In genomic region chr11:100816801-100817200, GRCm38 (mm10) we compare ENCODE assay signal across 16 mouse cellular contexts. TPM values are rescaled to one million over a fixed set of nuclear protein-coding genes. Genes with fewer than 3 reads are reported as not detected.
DNase-seq lines count a peak whose midpoint lies in the region; ATAC-seq and TF ChIP-seq lines count a peak whose summit lies in the region.
"Had no signal": no experiment of that assay in that cellular context is flagged by ENCODE, and none has a peak within 500 bp of the region (broad histone marks: within the 10 kb centered on the region; RNA-seq: fewer than 3 reads in every experiment).

No protein-coding gene starts in this region.

- H3K4me1 ChIP-seq in lung, embryonic 14.5 days (ENCODE audit: insufficient read depth) = peaks cover 12% of the 10 kb centered on the region
- peaks cover 75% of the 10 kb centered on the region for H3K4me1 ChIP-seq in liver, embryonic 13.5 days (replicated peaks)
- H3K4me1 ChIP-seq: midbrain, embryonic 15.5 days had no signal

- H3K36me3 ChIP-seq in lung, embryonic 14.5 days (ENCODE audit: insufficient read depth) = no peaks in the 10 kb centered on the region
- peaks cover 7% of the 10 kb centered on the region for H3K36me3 ChIP-seq in liver, embryonic 13.5 days
- H3K36me3 ChIP-seq: midbrain, embryonic 15.5 days had no signal

- 0 out of 2 replicates have a peak, but pooled peaks have one; percentile 28 for ATAC-seq in lung, embryonic 14.5 days (ENCODE audit: insufficient read depth)
- ATAC-seq in liver, embryonic 13.5 days (ENCODE audit: low read depth) = no peak
- ATAC-seq: midbrain, embryonic 15.5 days had no signal

- no peak for TF ChIP-seq CTCF in gastrocnemius, adult 2 months (IDR thresholded peaks at IDR 0.05)
- no peak for TF ChIP-seq CTCF in lung, embryonic 14.5 days (IDR thresholded peaks at IDR 0.05; ENCODE audit: low read depth)

- no peak for DNase-seq in gastrocnemius, adult 2 months
- no peak for DNase-seq in gastrocnemius, adult 8-10 months (ENCODE audit: low spot score in 2 of 2)
- peak; percentile 71 for DNase-seq in lung, embryonic 14.5 days
- no peak for DNase-seq in lung, adult 18-20 months
- DNase-seq in cerebellum, adult 8-10 months = peak; percentile 70
- no peak for DNase-seq in liver, embryonic 13.5 days
- no peak for DNase-seq in left cerebral cortex, postnatal 36 days (ENCODE audit: low spot score in 2 of 2)
- no peak for DNase-seq in urinary bladder, postnatal 25 days (ENCODE audit: low spot score)
- DNase-seq: heart, postnatal 36 days had no signal

- 27% methylated on average over 4 of the region's 4 CpGs for WGBS in lung, embryonic 14.5 days
- 67% methylated on average over 4 of the region's 4 CpGs for WGBS in liver, embryonic 13.5 days (ENCODE audit: insufficient replicate concordance)

- intact Hi-C loops in gastrocnemius, adult 2 months (cut with DNase I) = no loop called here
- intact Hi-C loops in left cerebral cortex, postnatal 36 days (cut with DNase I) = no loop called here

- no peaks in the 10 kb centered on the region for H3K9me3 ChIP-seq in lung, embryonic 14.5 days (ENCODE audit: low read depth, low read length)
- H3K9me3 ChIP-seq in liver, embryonic 13.5 days (replicated peaks) = no peaks in the 10 kb centered on the region
- H3K9me3 ChIP-seq: midbrain, embryonic 15.5 days had no signal

- H3K4me3 ChIP-seq in gastrocnemius, adult 2 months = peak overlapping the region; percentile 70
- no peak overlapping the region for H3K4me3 ChIP-seq in lung, embryonic 14.5 days (ENCODE audit: low read depth, low read length)
- H3K4me3 ChIP-seq in liver, embryonic 13.5 days (replicated peaks) = no peak overlapping the region
- H3K4me3 ChIP-seq: midbrain, embryonic 15.5 days had no signal

- H3K9ac ChIP-seq in lung, embryonic 14.5 days = no peak overlapping the region
- H3K9ac ChIP-seq in liver, embryonic 13.5 days = no peak overlapping the region
- H3K9ac ChIP-seq: midbrain, embryonic 15.5 days had no signal

- peak overlapping the region; percentile 95 for H3K27ac ChIP-seq in gastrocnemius, adult 2 months
- H3K27ac ChIP-seq in lung, embryonic 14.5 days (ENCODE audit: low read depth) = no peak overlapping the region
- peak overlapping the region; percentile 30 for H3K27ac ChIP-seq in liver, embryonic 13.5 days
- H3K27ac ChIP-seq: midbrain, embryonic 15.5 days; stomach, postnatal 0 days had no signal

- no peaks in the 10 kb centered on the region for H3K27me3 ChIP-seq in lung, embryonic 14.5 days (ENCODE audit: insufficient read depth, low read length)
- H3K27me3 ChIP-seq in liver, embryonic 13.5 days = no peaks in the 10 kb centered on the region
- H3K27me3 ChIP-seq: midbrain, embryonic 15.5 days had no signal

- H3K4me2 ChIP-seq in lung, embryonic 14.5 days = no peak overlapping the region
- H3K4me2 ChIP-seq in liver, embryonic 13.5 days = no peak overlapping the region
- H3K4me2 ChIP-seq: midbrain, embryonic 15.5 days had no signal

RNA-seq across cellular contexts. Expression of gene Stat5b, which starts 33.7 kb away (rescaled TPM):
- 100 to 1,000 TPM; 139 to 145 TPM for total RNA-seq in gastrocnemius, adult 2 months (2021)
- total RNA-seq in gastrocnemius, adult 8-10 months (2022) = 100 to 1,000 TPM; 136 to 186 (median 155) TPM
- 26.6 and 27.9 TPM in 2 replicates for polyA plus RNA-seq in lung, embryonic 14.5 days (2014; fragmentation: Nextera tagmentation; extraction: Ambion mirVana)
- polyA plus RNA-seq in liver, embryonic 13.5 days (2015; fragmentation: Nextera tagmentation; extraction: Ambion mirVana) = 21.1 and 23.8 TPM in 2 replicates
- 10 to 100 TPM; 22.3 to 23.1 TPM for total RNA-seq in left cerebral cortex, postnatal 36 days (2021)

RNA-seq across cellular contexts. Expression of gene Stat5a, which starts 42.4 kb away (rescaled TPM):
- 10 to 100 TPM; 11.7 to 15.8 TPM for total RNA-seq in gastrocnemius, adult 2 months (2021)
- total RNA-seq in gastrocnemius, adult 8-10 months (2022) = 10 to 100 TPM; 10.9 to 16.8 (median 11.0) TPM
- 5.4 and 5.8 TPM in 2 replicates for polyA plus RNA-seq in lung, embryonic 14.5 days (2014; fragmentation: Nextera tagmentation; extraction: Ambion mirVana)
- polyA plus RNA-seq in liver, embryonic 13.5 days (2015; fragmentation: Nextera tagmentation; extraction: Ambion mirVana) = 11.1 and 14.6 TPM in 2 replicates
- total RNA-seq in left cerebral cortex, postnatal 36 days (2021) = 1 to 10 TPM; 1.3 to 1.4 TPM

RNA-seq across cellular contexts. Expression of gene Ghdc, which starts 46.0 kb away (rescaled TPM):
- 1 to 10 TPM; 4.3 to 6.9 TPM for total RNA-seq in gastrocnemius, adult 2 months (2021)
- total RNA-seq in gastrocnemius, adult 8-10 months (2022) = 1 to 10 TPM; 4.3 to 8.2 (median 5.7) TPM
- 2.3 and 2.9 TPM in 2 replicates for polyA plus RNA-seq in lung, embryonic 14.5 days (2014; fragmentation: Nextera tagmentation; extraction: Ambion mirVana)
- polyA plus RNA-seq in liver, embryonic 13.5 days (2015; fragmentation: Nextera tagmentation; extraction: Ambion mirVana) = 1.4 and 2.4 TPM in 2 replicates
- total RNA-seq in left cerebral cortex, postnatal 36 days (2021) = 1 to 10 TPM; 6.6 to 8.0 TPM

RNA-seq across cellular contexts. Expression of gene Hcrt, which starts 54.1 kb away (rescaled TPM):
- not detected for total RNA-seq in gastrocnemius, adult 2 months (2021)
- not detected for total RNA-seq in gastrocnemius, adult 8-10 months (2022)
- polyA plus RNA-seq in lung, embryonic 14.5 days (2014; fragmentation: Nextera tagmentation; extraction: Ambion mirVana) = not detected in 2 replicates
- not detected in 2 replicates for polyA plus RNA-seq in liver, embryonic 13.5 days (2015; fragmentation: Nextera tagmentation; extraction: Ambion mirVana)
- total RNA-seq in left cerebral cortex, postnatal 36 days (2021) = under 1 TPM; 0.59 to 0.77 TPM
- total RNA-seq: gastrocnemius, postnatal 4 days; heart, postnatal 36 days; left cerebral cortex, adult 18-20 months; neutrophil, adult 5-6 weeks had no signal
- polyA plus RNA-seq: intestine, embryonic 14.5 days; stomach, postnatal 0 days; urinary bladder, adult 2 months had no signal

RNA-seq across cellular contexts. Expression of gene Kcnh4, which starts 57.1 kb away (rescaled TPM):
- not detected for total RNA-seq in gastrocnemius, adult 2 months (2021)
- total RNA-seq in gastrocnemius, adult 8-10 months (2022) = not detected
- not detected in 2 replicates for polyA plus RNA-seq in lung, embryonic 14.5 days (2014; fragmentation: Nextera tagmentation; extraction: Ambion mirVana)
- polyA plus RNA-seq in liver, embryonic 13.5 days (2015; fragmentation: Nextera tagmentation; extraction: Ambion mirVana) = not detected in 2 replicates
- 10 to 100 TPM; 12.6 to 19.1 TPM for total RNA-seq in left cerebral cortex, postnatal 36 days (2021)
- total RNA-seq: heart, postnatal 36 days had no signal

Comparison
In these comparisons a context has a peak if more than half of its experiments do, and no peak if none do; other contexts are left out.
1. DNase-seq: peak in lung, embryonic 14.5 days (single experiment) and cerebellum, adult 8-10 months (single experiment); none in gastrocnemius, adult 2 months (single experiment), gastrocnemius, adult 8-10 months (0 of 2), lung, adult 18-20 months (0 of 2), liver, embryonic 13.5 days (single experiment), left cerebral cortex, postnatal 36 days (0 of 2) and urinary bladder, postnatal 25 days (single experiment).
2. RNA of gene Stat5b, which starts 33.7 kb away (total RNA-seq): 136 to 186 TPM in gastrocnemius, adult 8-10 months and 139 to 145 TPM in gastrocnemius, adult 2 months; 22.3 to 23.1 TPM in left cerebral cortex, postnatal 36 days; every median in the first group is over 4 times any median in the second.
3. RNA of gene Stat5a, which starts 42.4 kb away (total RNA-seq): 11.7 to 15.8 TPM in gastrocnemius, adult 2 months and 10.9 to 16.8 TPM in gastrocnemius, adult 8-10 months; 1.3 to 1.4 TPM in left cerebral cortex, postnatal 36 days; every median in the first group is over 4 times any median in the second.